Mouse (Mus musculus) cerebellum, adult 2 months (tissue): ENCODE measurements at regions not wholly inside any gene's neighbourhood (a gene's known extent, or its start where the extent isn't known, plus 50 kb on each side); places are given as distances from the start of the nearest gene placed in this dataset.

Experiments
- CTCF ChIP-seq: fragments of 200-500 bp; IDR thresholded peaks from 2 replicates; pipeline ENCODE4 v1.5.1; 2011; ENCODE audit warnings: low read depth, mild to moderate bottlenecking, control low read depth, low read length, moderate library complexity, borderline replicate concordance; ENCODE audit not compliant: insufficient read depth
- POLR2A ChIP-seq: fragments of 200-500 bp; IDR thresholded peaks from 2 replicates; pipeline ENCODE4 v1.6.1; 2011; ENCODE audit warnings: low read length, control low read depth, borderline replicate concordance; ENCODE audit not compliant: insufficient read depth

DNA sequence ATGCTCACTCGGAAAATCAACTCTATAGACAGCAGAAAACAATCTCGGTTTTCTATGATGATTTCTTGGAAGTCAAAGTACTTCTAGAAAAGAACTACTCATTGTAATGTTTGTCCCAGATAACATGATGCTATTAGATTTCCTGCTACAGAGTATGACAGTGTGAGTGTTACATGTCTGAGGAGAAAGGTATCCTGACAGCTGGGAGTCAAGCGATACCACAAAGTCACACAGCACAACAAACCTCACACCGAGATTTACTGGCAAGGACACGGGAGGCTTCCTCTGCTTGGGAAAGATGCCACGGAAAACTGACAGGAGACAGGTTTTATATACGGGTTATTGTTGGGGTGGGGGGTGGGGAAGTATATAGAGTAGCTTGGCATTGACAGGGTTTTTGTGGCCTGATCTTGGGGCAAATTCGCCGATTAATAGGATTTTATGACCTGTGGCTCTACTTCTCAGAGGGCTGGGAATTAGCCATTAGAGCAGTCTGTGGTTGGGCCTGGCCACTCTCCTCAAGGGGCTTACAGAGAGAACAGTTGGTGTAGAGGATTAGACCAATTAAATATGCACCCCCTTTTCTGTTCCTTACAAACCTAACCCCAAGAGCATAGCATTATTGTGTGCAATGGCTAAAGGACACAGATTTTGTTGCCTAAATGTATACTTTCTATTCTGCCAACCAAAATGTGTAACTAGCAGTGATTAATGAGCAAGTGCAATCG is 209.2 kb upstream of the Sfrp2 start:
- TF ChIP-seq POLR2A, result no peak
- no peak for TF ChIP-seq CTCF
